Mouse (Mus musculus) midbrain, embryonic 10.5 days (tissue): Measurements from ENCODE around the gene Ddx60. TPM values are rescaled to one million over a fixed set of nuclear protein-coding genes. Genes with fewer than 3 reads are reported as not detected.

ENCODE experiments used
- DNase-seq: peaks from one replicate; pipeline ENCODE4 v3.0.0-alpha.2; 2017; ENCODE audit warnings: low spot score
- H3K27ac ChIP-seq: fragments of 300-500 bp; sonication (generic); replicated peaks from 2 replicates; pipeline ENCODE4 v1.5.1; 2016; ENCODE audit warnings: mild to moderate bottlenecking
- H3K27me3 ChIP-seq: fragments of 300-500 bp; sonication (generic); 2 replicates; pipeline ENCODE4 v1.6.1; 2016; ENCODE audit warnings: low read depth, mild to moderate bottlenecking; ENCODE audit not compliant: poor library complexity, severe bottlenecking
- H3K36me3 ChIP-seq: fragments of 300-500 bp; sonication (generic); 2 replicates; pipeline ENCODE4 v1.6.1; 2016; ENCODE audit warnings: mild to moderate bottlenecking, moderate library complexity
- H3K4me1 ChIP-seq: fragments of 300-500 bp; sonication (generic); 2 replicates; pipeline ENCODE4 v1.6.1; 2016
- H3K4me3 ChIP-seq: fragments of 300-500 bp; sonication (generic); 2 replicates; pipeline ENCODE4 v1.5.1; 2016; ENCODE audit warnings: mild to moderate bottlenecking, moderate library complexity
- H3K9me3 ChIP-seq: fragments of 300-500 bp; sonication (generic); replicated peaks from 2 replicates; pipeline ENCODE4 v1.6.1; 2016; ENCODE audit warnings: mild to moderate bottlenecking
- WGBS: fragments of 180-500 bp; shearing (Covaris S2); methylation state at CpG from one replicate; pipeline ENCODE4 v1.1.7; 2016; 5-methylcytosine and 5-hydroxymethylcytosine counted together
- polyA plus RNA-seq: library from polyadenylated mRNA; unstranded; fragments of >200 nt; fragmentation: Nextera tagmentation; extraction: Ambion mirVana; gene quantifications from 2 replicates; pipeline ENCODE4 v1.2.1, GENCODE M21; 2016

Ddx60 gene
- polyA plus RNA-seq = 0.14 and 0.37 TPM in 2 replicates

DNA sequence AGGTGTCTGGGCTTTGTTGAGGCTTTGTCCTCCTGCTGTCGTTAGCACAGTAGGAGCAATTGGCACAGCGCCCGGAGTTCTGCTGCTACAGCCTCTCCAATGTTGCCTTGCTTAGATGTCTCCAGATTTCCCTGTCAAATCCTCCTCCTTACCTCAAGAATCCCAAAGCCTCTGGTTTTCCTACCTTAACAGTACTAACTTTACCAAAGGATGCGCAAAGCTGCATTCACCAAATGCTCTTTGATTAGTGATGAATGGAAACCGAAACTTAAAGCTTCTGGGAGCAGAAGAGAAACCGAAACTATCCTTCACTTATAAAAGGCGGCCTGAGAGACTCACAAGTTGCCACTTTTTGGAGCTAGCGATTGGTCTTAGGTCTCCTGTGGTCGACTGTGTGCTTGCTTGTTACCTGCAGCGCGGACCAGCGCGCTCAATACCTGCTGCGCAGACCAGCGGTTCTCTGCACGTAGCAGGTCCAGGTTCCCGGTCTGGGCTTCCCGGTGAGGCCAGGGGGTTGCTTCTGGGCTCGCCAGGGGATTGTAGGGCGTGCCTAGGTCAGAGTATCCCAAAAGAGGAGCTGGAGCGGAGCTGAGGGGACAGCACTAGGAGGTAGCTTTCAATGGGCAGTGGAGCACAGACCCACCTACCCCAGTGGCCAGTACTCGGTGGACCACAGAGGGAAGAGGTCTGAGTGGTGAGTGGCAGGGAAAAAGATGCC is at the start of gene Ddx60:
Ddx60 (plus strand) TSS at position 311 of the 718 bp plus-strand sequence.
- Histone ChIP-seq H3K36me3 (no peaks in the 10 kb centered on the region), H3K27me3 (peaks cover 25% of the 10 kb centered on the region), H3K27ac (peak within 1 kb of the TSS; percentile 65; the same call in 1 of the 2 replicates), H3K4me3 (peak within 1 kb of the TSS; percentile 53), H3K9me3 (no peaks in the 10 kb centered on the region), H3K4me1 (peaks cover 9% of the 10 kb centered on the region)
- WGBS = 12% methylated on average over 22 of the region's 22 CpGs
- DNase-seq = peak; percentile 12

DNA sequence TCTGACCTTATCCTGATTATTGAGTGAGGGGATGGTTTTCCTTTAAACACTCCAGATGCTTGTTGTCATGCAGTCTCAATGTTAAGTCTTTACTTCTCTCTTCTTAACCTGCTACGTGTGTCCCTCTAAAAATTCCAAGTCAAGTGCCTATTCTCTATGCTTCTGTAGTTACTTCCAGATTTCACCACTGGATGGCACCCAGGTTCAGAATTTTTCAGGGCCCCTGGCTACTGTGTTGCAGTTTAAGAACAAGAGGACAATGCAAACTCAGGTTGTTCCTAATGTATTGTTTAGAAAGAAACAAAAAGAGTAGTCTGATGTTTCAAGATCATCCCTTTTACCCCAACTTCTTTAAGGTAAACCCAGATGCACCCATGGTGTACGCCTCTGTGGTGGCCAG is 33.8 kb upstream of the Ddx60 start:
- peak; percentile 39 for DNase-seq
- H3K4me3 ChIP-seq = no peak overlapping the region
- WGBS = 60% methylated on average over 2 of the region's 2 CpGs
- H3K36me3 ChIP-seq = no peaks in the 10 kb centered on the region
- H3K27ac ChIP-seq = no peak overlapping the region
- H3K27me3 ChIP-seq = no peaks in the 10 kb centered on the region
- no peaks in the 10 kb centered on the region for H3K4me1 ChIP-seq
- no peaks in the 10 kb centered on the region for H3K9me3 ChIP-seq

DNA sequence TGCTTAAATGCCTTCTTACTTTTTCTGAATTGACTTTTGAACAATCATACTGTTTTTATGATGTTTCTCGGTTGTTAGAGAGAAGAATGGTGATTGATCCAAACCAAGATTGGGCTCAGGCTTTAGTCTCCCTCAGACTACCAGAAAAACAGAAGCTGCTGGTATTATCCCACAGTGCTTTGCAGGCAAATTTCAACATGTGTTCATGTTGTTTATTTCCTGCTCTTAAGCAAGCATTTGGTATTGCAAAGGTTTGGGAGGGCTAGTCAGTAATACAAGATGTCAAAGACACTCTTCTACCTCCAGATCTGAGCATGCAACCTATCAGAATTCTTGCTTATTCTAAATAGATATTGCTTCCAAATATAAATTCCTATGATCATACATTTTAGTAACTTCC is 31.1 kb upstream of the Ddx60 start:
- Histone ChIP-seq H3K4me1 (peaks cover 13% of the 10 kb centered on the region), H3K27ac (no peak overlapping the region), H3K27me3 (no peaks in the 10 kb centered on the region), H3K4me3 (no peak overlapping the region), H3K36me3 (no peaks in the 10 kb centered on the region), H3K9me3 (no peaks in the 10 kb centered on the region)
- 92% methylated on average over 1 of the region's 1 CpGs for WGBS
- DNase-seq = no peak

DNA sequence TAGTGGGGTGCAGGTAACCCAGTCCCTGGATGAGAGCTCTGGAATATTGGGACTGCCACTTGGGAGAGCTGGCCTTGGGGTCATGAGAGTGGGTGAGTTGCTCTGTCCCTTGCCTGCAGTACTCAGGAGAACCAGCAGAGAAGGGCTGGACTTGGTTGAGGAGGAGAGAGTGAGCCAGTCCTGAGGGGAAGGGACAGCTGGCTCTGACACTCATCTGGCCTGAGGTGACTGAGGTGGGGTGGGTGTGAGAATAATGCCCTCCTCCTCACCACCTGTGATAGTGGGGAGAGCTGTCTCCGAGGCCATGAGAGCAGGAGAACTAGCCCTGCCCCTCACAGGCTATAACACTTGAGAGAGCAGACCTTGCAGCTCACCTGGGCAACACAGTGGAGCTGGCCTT is 30.5 kb upstream of the Ddx60 start:
- Histone ChIP-seq H3K36me3 (no peaks in the 10 kb centered on the region), H3K4me1 (peaks cover 14% of the 10 kb centered on the region), H3K4me3 (no peak overlapping the region), H3K27ac (no peak overlapping the region), H3K9me3 (no peaks in the 10 kb centered on the region), H3K27me3 (no peaks in the 10 kb centered on the region)
- no peak for DNase-seq
- 89% methylated on average over 1 of the region's 1 CpGs for WGBS

DNA sequence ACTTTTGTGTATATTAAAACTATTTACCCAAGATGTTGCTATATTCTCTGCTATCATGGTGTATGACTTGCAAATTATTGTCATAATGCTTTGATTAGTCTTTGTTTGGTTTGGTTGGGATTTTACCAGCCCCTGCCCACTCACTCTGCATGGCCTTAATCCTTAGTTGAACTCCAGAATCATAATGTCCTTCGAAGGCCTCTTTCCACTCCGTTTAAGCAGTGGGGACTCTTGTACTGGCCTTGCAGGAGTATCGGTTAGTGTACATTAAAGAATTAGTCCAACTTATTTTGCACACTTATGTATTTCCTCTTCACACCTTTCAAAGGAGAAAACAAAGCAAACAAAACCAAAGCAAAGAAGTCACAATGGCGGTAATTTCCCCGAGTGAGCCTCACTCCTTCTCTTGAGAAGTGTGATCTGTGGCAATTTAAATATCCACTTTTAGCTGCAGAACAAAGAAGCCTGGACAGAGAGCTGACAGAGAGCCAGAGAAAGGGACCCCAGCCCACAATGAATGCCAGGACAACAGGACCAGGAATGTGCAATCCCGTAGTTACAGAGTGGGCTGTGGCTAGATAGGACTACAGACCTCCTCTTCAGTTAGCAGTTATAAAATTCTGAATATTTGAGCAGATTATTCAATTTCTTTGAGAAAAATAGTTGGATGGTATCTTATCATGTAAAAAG is 26.7 kb upstream of the Ddx60 start:
- DNase-seq = peak; percentile 49
- H3K9me3 ChIP-seq = no peaks in the 10 kb centered on the region
- no peaks in the 10 kb centered on the region for H3K27me3 ChIP-seq
- H3K27ac ChIP-seq = peak overlapping the region; percentile 84
- H3K36me3 ChIP-seq = no peaks in the 10 kb centered on the region
- no peak overlapping the region for H3K4me3 ChIP-seq
- peaks cover 17% of the 10 kb centered on the region for H3K4me1 ChIP-seq
- WGBS = 30% methylated on average over 6 of the region's 6 CpGs

DNA sequence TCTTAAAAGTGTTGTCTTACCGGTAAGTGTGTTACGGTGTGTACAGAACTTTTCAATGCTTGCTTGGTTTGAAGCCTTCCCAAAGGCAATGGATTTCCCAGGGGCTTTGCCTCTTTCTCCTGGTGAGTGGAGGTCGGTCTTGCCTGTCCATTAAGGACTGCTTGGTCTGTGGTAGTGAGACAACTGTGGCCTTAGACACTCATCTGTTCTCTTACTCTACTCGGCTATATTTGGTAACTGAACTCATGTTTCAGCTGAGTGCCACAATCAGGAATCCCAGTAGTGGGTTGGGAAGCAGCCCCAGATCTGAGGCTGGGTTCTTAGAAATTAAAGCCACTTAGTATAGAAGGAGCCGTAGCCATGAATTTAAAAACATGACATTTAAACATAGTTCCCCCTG is 25.4 kb upstream of the Ddx60 start, which contains the start of gene Palld:
Palld (minus strand) TSS at position 170 of the 400 bp plus-strand sequence.
- WGBS = 86% methylated on average over 5 of the region's 5 CpGs
- DNase-seq = no peak
- H3K9me3 ChIP-seq = no peaks in the 10 kb centered on the region
- H3K27me3 ChIP-seq = no peaks in the 10 kb centered on the region
- peak within 1 kb of the TSS; percentile 84 for H3K27ac ChIP-seq
- no peaks in the 10 kb centered on the region for H3K36me3 ChIP-seq
- H3K4me3 ChIP-seq = no peak within 1 kb of the TSS
- peaks cover 17% of the 10 kb centered on the region for H3K4me1 ChIP-seq

DNA sequence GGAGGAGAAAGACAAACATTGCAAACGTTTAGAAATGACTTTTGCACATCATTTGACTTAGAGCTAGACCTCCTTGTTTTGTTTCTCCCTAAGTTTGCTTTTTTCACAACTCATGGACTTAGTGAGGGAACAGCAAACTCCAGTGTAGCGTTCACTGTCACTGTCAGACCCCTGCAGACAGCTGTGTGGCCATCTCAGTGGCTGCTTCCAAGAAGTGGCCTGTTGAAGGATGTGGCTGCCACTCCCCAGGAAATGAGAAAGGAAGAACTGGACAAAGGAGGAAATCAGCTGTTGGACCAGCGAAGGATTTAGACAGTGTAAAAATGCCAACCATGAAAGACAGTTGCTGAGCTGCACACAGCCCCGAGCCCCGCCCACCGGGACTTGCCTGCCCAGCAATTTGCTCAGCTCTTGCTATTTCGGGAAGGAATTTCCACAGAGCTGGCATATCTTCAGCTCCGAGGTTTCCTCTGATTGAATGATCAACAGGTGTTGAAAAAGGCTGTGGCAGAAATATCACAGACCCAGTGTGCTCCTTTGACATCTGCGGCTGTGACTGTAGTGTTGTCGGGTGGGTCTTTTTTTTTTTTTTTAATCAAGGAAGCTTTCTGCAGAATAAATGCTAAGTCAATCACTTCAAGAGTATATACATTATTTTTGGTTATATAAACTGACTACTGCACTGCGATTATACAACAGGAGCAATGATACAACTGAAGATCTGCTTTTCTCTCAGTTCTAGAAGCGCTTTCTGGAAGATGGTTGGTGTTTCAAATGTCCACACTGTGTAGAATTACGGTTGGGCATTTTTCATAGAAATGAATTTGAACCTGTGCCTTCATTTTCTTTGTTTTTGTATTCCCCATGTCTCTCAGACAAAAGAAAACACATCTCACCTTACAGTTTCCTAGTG is 19.3 kb upstream of the Ddx60 start:
- no peak overlapping the region for H3K4me3 ChIP-seq
- H3K27me3 ChIP-seq = no peaks in the 10 kb centered on the region
- no peaks in the 10 kb centered on the region for H3K36me3 ChIP-seq
- 80% methylated on average over 13 of the region's 13 CpGs for WGBS
- H3K4me1 ChIP-seq = 0 out of 2 replicates have a peak, but pooled peaks cover 4% of the 10 kb centered on the region
- H3K27ac ChIP-seq = no peak overlapping the region
- DNase-seq = no peak
- no peaks in the 10 kb centered on the region for H3K9me3 ChIP-seq

DNA sequence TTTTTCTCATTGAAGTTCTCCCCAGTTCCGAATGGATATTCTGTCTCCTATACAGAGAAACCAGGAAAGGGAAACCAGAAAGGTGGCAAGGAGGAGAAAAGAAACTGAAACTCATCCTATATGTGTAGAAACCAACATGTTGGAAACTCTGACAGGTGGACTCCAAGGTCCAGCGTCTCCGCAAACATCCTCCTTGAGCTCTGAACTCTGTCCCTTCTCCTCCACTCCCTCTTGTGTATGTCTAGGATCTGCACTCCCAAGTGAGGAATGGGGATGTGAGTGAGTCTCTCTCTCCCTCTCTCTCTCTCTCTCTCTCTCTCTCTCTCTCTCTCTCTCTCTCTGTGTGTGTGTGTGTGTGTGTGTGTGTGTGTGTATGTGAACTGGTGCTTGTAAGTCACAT is 18.6 kb upstream of the Ddx60 start:
- DNase-seq = no peak
- Histone ChIP-seq H3K9me3 (no peaks in the 10 kb centered on the region), H3K4me3 (no peak overlapping the region), H3K27me3 (no peaks in the 10 kb centered on the region), H3K27ac (no peak overlapping the region), H3K4me1 (0 out of 2 replicates have a peak, but pooled peaks cover 4% of the 10 kb centered on the region), H3K36me3 (no peaks in the 10 kb centered on the region)
- WGBS = 92% methylated on average over 3 of the region's 3 CpGs

DNA sequence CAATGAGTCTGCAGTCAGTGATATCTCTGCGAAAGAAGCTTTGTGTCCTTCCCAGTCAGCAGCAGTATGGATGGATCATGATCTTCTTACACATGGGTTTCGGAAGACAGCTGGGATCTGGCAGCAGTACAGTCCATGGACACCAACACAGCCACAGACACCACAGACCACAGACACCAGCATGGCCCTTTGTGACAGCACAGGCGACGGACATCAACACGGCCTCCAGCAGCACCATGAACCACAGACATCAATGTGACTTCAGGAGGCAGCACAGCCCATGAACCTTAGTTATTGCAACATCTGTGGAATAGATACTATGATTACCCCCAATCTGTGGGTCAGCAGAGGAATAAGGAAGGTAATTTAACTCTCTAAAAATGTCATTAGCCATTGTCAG is 15.1 kb upstream of the Ddx60 start:
- WGBS = 86% methylated on average over 5 of the region's 5 CpGs
- Histone ChIP-seq H3K36me3 (no peaks in the 10 kb centered on the region), H3K4me3 (no peak overlapping the region), H3K27ac (no peak overlapping the region), H3K4me1 (0 out of 2 replicates have a peak, but pooled peaks cover 4% of the 10 kb centered on the region), H3K9me3 (no peaks in the 10 kb centered on the region), H3K27me3 (no peaks in the 10 kb centered on the region)
- no peak for DNase-seq

DNA sequence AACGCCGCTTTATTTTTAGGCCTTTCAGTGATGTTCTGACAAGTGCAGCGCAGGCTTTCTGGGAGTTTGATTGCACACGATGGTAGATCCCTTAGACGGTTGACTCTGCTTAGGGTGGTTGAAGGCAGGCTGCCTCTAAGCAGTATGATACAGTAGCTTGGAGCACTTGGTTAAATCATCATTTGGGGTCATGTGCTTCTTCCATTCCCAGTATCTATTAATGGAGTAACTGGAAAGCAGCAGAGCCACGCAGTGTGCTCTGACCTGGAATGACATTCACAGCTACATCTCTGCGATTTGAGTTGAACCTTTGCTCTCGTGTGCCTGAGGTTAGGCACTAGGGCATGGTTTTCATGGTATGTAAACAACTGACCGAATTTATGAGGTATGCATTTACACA is 13.9 kb upstream of the Ddx60 start:
- H3K4me1 ChIP-seq = no peaks in the 10 kb centered on the region
- 93% methylated on average over 9 of the region's 9 CpGs for WGBS

DNA sequence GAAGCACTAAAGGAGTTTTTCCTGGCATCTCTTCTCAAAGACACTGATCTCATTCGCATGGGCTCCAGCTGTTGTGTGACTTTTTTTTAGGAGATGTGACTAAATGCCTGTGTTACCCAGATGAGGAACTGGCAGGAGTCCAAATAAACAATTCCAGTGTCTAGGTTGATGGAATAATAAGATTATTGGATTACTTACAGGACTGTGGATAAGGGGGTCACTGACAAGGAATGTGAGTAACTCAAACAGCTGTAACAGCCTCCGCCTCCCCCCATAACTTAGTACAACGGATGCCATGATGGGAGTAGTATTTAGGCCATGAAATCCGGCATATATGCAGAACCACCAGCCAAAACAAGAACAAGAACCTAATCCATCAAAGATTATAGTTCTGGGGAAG is 10.6 kb upstream of the Ddx60 start:
- Histone ChIP-seq H3K27ac (no peak overlapping the region), H3K36me3 (no peaks in the 10 kb centered on the region), H3K9me3 (no peaks in the 10 kb centered on the region), H3K27me3 (no peaks in the 10 kb centered on the region), H3K4me3 (no peak overlapping the region), H3K4me1 (no peaks in the 10 kb centered on the region)
- DNase-seq = no peak
- WGBS = 79% methylated on average over 4 of the region's 4 CpGs

More for the DNA sequence above, 13.9 kb upstream of the Ddx60 start:
- no peak for DNase-seq
- no peaks in the 10 kb centered on the region for H3K36me3 ChIP-seq
- H3K27ac ChIP-seq = no peak overlapping the region
- no peak overlapping the region for H3K4me3 ChIP-seq
- no peaks in the 10 kb centered on the region for H3K27me3 ChIP-seq
- H3K9me3 ChIP-seq = no peaks in the 10 kb centered on the region

DNA sequence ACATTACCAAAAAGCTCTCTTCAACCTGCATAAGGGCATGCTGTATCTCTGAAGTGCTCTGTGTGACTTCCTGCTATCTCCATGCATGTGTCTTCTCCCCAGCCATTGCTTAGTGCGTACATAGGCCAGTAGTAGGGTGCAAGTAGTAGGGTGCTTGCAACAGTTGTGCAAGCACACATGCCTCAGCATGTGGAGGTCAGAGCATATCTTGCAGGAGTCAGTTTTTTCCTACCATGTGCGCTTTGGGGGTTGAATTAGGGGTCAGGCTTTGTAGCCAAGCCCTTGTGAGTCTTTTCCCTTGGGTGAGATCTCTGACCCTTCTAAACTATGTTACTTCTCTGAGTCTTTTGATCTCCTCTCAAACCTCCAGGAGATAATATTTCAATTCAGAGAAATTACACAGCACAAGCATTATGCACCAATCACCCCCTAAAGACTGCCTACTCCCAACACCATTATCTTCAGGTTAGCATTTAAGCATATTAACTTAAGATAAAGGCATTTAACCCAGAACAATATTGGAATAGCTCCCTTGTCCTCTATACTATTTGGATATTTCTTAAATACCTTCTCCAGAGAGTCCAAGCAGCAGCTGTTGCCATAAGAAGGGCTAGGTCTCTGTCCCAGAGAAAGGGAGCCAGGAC is 8.6 kb upstream of the Ddx60 start:
- H3K4me3 ChIP-seq = no peak overlapping the region
- no peak overlapping the region for H3K27ac ChIP-seq
- no peaks in the 10 kb centered on the region for H3K36me3 ChIP-seq
- H3K27me3 ChIP-seq = no peaks in the 10 kb centered on the region
- H3K4me1 ChIP-seq = no peaks in the 10 kb centered on the region
- H3K9me3 ChIP-seq = no peaks in the 10 kb centered on the region
- 89% methylated on average over 2 of the region's 2 CpGs for WGBS
- DNase-seq = no peak
